Mouse (Mus musculus) heart, embryonic 14.5 days (tissue): ENCODE measurements around the gene Rora. TPM values are rescaled to one million over a fixed set of nuclear protein-coding genes. Genes with fewer than 3 reads are reported as not detected.

Experiments used
- ATAC-seq: fragments of 200-750 bp; cut with Nextera tagmentation; 2 replicates; pipeline ENCODE4 v1.8.0; 2017; ENCODE audit warnings: low read depth, moderate TSS enrichment; ENCODE audit not compliant: insufficient number of reproducible peaks, insufficient read depth, low FRiP score
- H3K27ac ChIP-seq, 2 experiments: fragments of 200-500 bp in 1 of 2; fragments of 300-500 bp in 1 of 2; sonication (generic) in 1 of 2; replicated peaks in 1 of 2; 2 replicates each; pipeline ENCODE4 v1.5.1; 2012 to 2014; ENCODE audit warnings: low read depth in 2 of 2, low read length in 2 of 2, control low read depth in 1 of 2, mild to moderate bottlenecking in 1 of 2, mixed read lengths in 1 of 2; ENCODE audit not compliant: control insufficient read depth in 1 of 2, insufficient read depth in 1 of 2
- H3K27me3 ChIP-seq: fragments of 300-500 bp; sonication (generic); 2 replicates; pipeline ENCODE4 v1.6.1; 2014; ENCODE audit warnings: mild to moderate bottlenecking, low read length, control low read depth; ENCODE audit not compliant: control insufficient read depth, insufficient read depth
- H3K36me3 ChIP-seq: fragments of 300-500 bp; sonication (generic); 2 replicates; pipeline ENCODE4 v1.6.1; 2014; ENCODE audit warnings: mild to moderate bottlenecking, control low read depth, low read length, mixed read lengths; ENCODE audit not compliant: control insufficient read depth, insufficient read depth
- H3K4me1 ChIP-seq, 2 experiments: fragments of 200-500 bp in 1 of 2; fragments of 300-500 bp in 1 of 2; sonication (generic) in 1 of 2; 2 replicates each; pipeline ENCODE4 v1.6.1; 2012 to 2014; ENCODE audit warnings: low read length in 2 of 2, control low read depth in 1 of 2, mixed read lengths in 1 of 2; ENCODE audit not compliant: control insufficient read depth in 2 of 2, insufficient read depth in 2 of 2
- H3K4me2 ChIP-seq: fragments of 300-500 bp; sonication (generic); 2 replicates; pipeline ENCODE4 v1.6.1; 2014; ENCODE audit warnings: mild to moderate bottlenecking, low read length
- H3K4me3 ChIP-seq, 2 experiments: fragments of 200-500 bp in 1 of 2; fragments of 300-500 bp in 1 of 2; sonication (generic) in 1 of 2; 2 replicates each; pipeline ENCODE4 v1.5.1; 2012 to 2014; ENCODE audit warnings: low read length in 2 of 2, mild to moderate bottlenecking in 2 of 2, control low read depth in 1 of 2, low read depth in 1 of 2, moderate library complexity in 1 of 2; ENCODE audit not compliant: control insufficient read depth in 1 of 2, insufficient read depth in 1 of 2
- H3K9ac ChIP-seq: fragments of 300-500 bp; sonication (generic); 2 replicates; pipeline ENCODE4 v1.6.1; 2014; ENCODE audit warnings: mild to moderate bottlenecking, low read length
- H3K9me3 ChIP-seq: fragments of 300-500 bp; sonication (generic); 2 replicates; pipeline ENCODE4 v1.6.1; 2016; ENCODE audit warnings: low read length, control low read depth; ENCODE audit not compliant: control insufficient read depth
- WGBS: fragments of 180-500 bp; shearing (Covaris S2); extraction: QIAGEN DNeasy Blood & Tissue Kit; methylation state at CpG from one replicate; pipeline ENCODE4 v1.1.7; 2014; 5-methylcytosine and 5-hydroxymethylcytosine counted together
- polyA plus RNA-seq: library from polyadenylated mRNA; unstranded; fragments of >200 nt; fragmentation: Nextera tagmentation; extraction: Ambion mirVana; gene quantifications from 2 replicates; pipeline ENCODE4 v1.2.1, GENCODE M21; 2014

Rora gene
- polyA plus RNA-seq, 1 experiment from 2014 or later, result 6.9 TPM

- H3K27ac ChIP-seq, result no peak overlapping the region
- H3K27me3 ChIP-seq, result no peaks in the 10 kb centered on the region
- ATAC-seq, result no peak
- H3K36me3 ChIP-seq, result no peaks in the 10 kb centered on the region
- H3K4me3 ChIP-seq, result no peak overlapping the region
- no peak overlapping the region for H3K9ac ChIP-seq
- H3K4me2 ChIP-seq, result no peak overlapping the region
- no peaks in the 10 kb centered on the region for H3K9me3 ChIP-seq
- no peaks in the 10 kb centered on the region for H3K4me1 ChIP-seq
- WGBS, result 66% methylated on average over 10 of the region's 10 CpGs
These were observed 380.8 kb downstream of the Rora start for GRCm38 (mm10) chr9:69034301-69034871.

GRCm38 (mm10) chr9:69035456-69035855 is 381.9 kb downstream of the Rora start:
- no peaks in the 10 kb centered on the region for H3K36me3 ChIP-seq
- no peaks in the 10 kb centered on the region for H3K9me3 ChIP-seq
- no peak overlapping the region for H3K9ac ChIP-seq
- no peak overlapping the region for H3K4me3 ChIP-seq
- no peaks in the 10 kb centered on the region for H3K27me3 ChIP-seq
- no peaks in the 10 kb centered on the region for H3K4me1 ChIP-seq
- no peak for ATAC-seq
- no peak overlapping the region for H3K4me2 ChIP-seq
- 79% methylated on average over 7 of the region's 7 CpGs for WGBS
- no peak overlapping the region for H3K27ac ChIP-seq

GRCm38 (mm10) chr9:69036296-69036695 is 382.7 kb downstream of the Rora start:
- no peak for ATAC-seq
- no peaks in the 10 kb centered on the region for H3K9me3 ChIP-seq
- no peak overlapping the region for H3K27ac ChIP-seq
- no peaks in the 10 kb centered on the region for H3K36me3 ChIP-seq
- no peak overlapping the region for H3K4me2 ChIP-seq
- no peaks in the 10 kb centered on the region for H3K4me1 ChIP-seq
- no peak overlapping the region for H3K9ac ChIP-seq
- no peaks in the 10 kb centered on the region for H3K27me3 ChIP-seq
- H3K4me3 ChIP-seq, result no peak overlapping the region
- WGBS, result 60% methylated on average over 3 of the region's 3 CpGs

- H3K27me3 ChIP-seq, result no peaks in the 10 kb centered on the region
- no peak overlapping the region for H3K4me3 ChIP-seq
- 76% methylated on average over 8 of the region's 8 CpGs for WGBS
These were observed 390.5 kb downstream of the Rora start for GRCm38 (mm10) chr9:69043920-69044613.

GRCm38 (mm10) chr9:69044614-69045133 is 391.1 kb downstream of the Rora start:
- ATAC-seq, result no peak
- WGBS, result 72% methylated on average over 7 of the region's 7 CpGs

More at GRCm38 (mm10) chr9:69043920-69044613, 390.5 kb downstream of the Rora start:
- Histone ChIP-seq H3K27ac (no peak overlapping the region), H3K36me3 (no peaks in the 10 kb centered on the region), H3K4me2 (no peak overlapping the region), H3K9me3 (peaks cover 4% of the 10 kb centered on the region; the same call in 1 of the 2 replicates), H3K9ac (no peak overlapping the region), H3K4me1 (peaks cover 8% of the 10 kb centered on the region in 2 experiments; a peak in 3 of 4 replicates)
- ATAC-seq, result no peak

GRCm38 (mm10) chr9:69045908-69046307 is 392.3 kb downstream of the Rora start:
- Histone ChIP-seq H3K27ac (no peak overlapping the region), H3K36me3 (no peaks in the 10 kb centered on the region), H3K9ac (no peak overlapping the region), H3K4me3 (no peak overlapping the region), H3K27me3 (no peaks in the 10 kb centered on the region), H3K4me1 (peaks cover 8% of the 10 kb centered on the region in 2 experiments; a peak in 3 of 4 replicates), H3K4me2 (no peak overlapping the region), H3K9me3 (peaks cover 4% of the 10 kb centered on the region; the same call in 1 of the 2 replicates)
- 44% methylated on average over 8 of the region's 8 CpGs for WGBS
- no peak for ATAC-seq

More at GRCm38 (mm10) chr9:69044614-69045133, 391.1 kb downstream of the Rora start:
- Histone ChIP-seq H3K27ac (no peak overlapping the region), H3K27me3 (no peaks in the 10 kb centered on the region), H3K9me3 (peaks cover 4% of the 10 kb centered on the region; the same call in 1 of the 2 replicates), H3K4me2 (no peak overlapping the region), H3K36me3 (no peaks in the 10 kb centered on the region), H3K9ac (no peak overlapping the region), H3K4me1 (peaks cover 8% of the 10 kb centered on the region in 2 experiments; a peak in 3 of 4 replicates), H3K4me3 (no peak overlapping the region)

- no peak overlapping the region for H3K9ac ChIP-seq
- H3K9me3 ChIP-seq, result no peaks in the 10 kb centered on the region
- no peak for ATAC-seq
- no peaks in the 10 kb centered on the region for H3K36me3 ChIP-seq
- no peak overlapping the region for H3K27ac ChIP-seq
- WGBS, result 84% methylated on average over 8 of the region's 8 CpGs
- H3K4me3 ChIP-seq, result no peak overlapping the region
- H3K4me2 ChIP-seq, result no peak overlapping the region
- no peaks in the 10 kb centered on the region for H3K27me3 ChIP-seq
- peaks cover 7 to 8% of the 10 kb centered on the region in 2 experiments; a peak in 3 of 4 replicates for H3K4me1 ChIP-seq
These were observed 397.3 kb downstream of the Rora start for GRCm38 (mm10) chr9:69050856-69051255.
